Mouse (Mus musculus) forebrain, postnatal 0 days (tissue): Measurements from ENCODE around the gene Ttk. TPM values are rescaled to one million over a fixed set of nuclear protein-coding genes. Genes with fewer than 3 reads are reported as not detected.

Experiments
- ATAC-seq: fragments of 200-750 bp; cut with Nextera tagmentation; 2 replicates; pipeline ENCODE4 v1.8.0; 2017; ENCODE audit warnings: mild to moderate bottlenecking, moderate library complexity
- DNase-seq: peaks from one replicate; pipeline ENCODE4 v3.0.0-alpha.2; 2015
- H3K27ac ChIP-seq: fragments of 300-500 bp; sonication (generic); 2 replicates; pipeline ENCODE4 v1.5.1; 2014; ENCODE audit warnings: low read depth, mild to moderate bottlenecking, antibody characterized with exemption, low read length, moderate library complexity, mixed read lengths
- H3K27me3 ChIP-seq: fragments of 300-500 bp; sonication (generic); 2 replicates; pipeline ENCODE4 v1.6.1; 2014; ENCODE audit warnings: mild to moderate bottlenecking, low read length, mixed read lengths; ENCODE audit not compliant: insufficient read depth
- H3K36me3 ChIP-seq: fragments of 300-500 bp; sonication (generic); 2 replicates; pipeline ENCODE4 v1.6.1; 2014; ENCODE audit warnings: mild to moderate bottlenecking, moderate library complexity; ENCODE audit not compliant: insufficient read depth
- H3K4me1 ChIP-seq: fragments of 300-500 bp; sonication (generic); 2 replicates; pipeline ENCODE4 v1.6.1; 2014; ENCODE audit warnings: antibody characterized with exemption; ENCODE audit not compliant: insufficient read depth
- H3K4me2 ChIP-seq: fragments of 300-500 bp; sonication (generic); 2 replicates; pipeline ENCODE4 v1.6.1; 2014; ENCODE audit warnings: low read depth, mild to moderate bottlenecking, moderate library complexity
- H3K4me3 ChIP-seq: fragments of 300-500 bp; sonication (generic); 2 replicates; pipeline ENCODE4 v1.5.1; 2014; ENCODE audit warnings: low read depth, low read length, mixed read lengths
- H3K9ac ChIP-seq: fragments of 300-500 bp; sonication (generic); 2 replicates; pipeline ENCODE4 v1.6.1; 2014; ENCODE audit warnings: mild to moderate bottlenecking
- H3K9me3 ChIP-seq: fragments of 300-500 bp; sonication (generic); 2 replicates; pipeline ENCODE4 v1.6.1; 2016; ENCODE audit warnings: low read length
- CTCF ChIP-seq: sonication (generic); IDR thresholded peaks from 2 replicates; pipeline ENCODE4 v1.5.1; 2016; ENCODE audit warnings: antibody characterized with exemption, control low read depth, low read depth
- WGBS: fragments of 180-500 bp; shearing (Covaris S2); extraction: QIAGEN DNeasy Blood & Tissue Kit; methylation state at CpG from one replicate; pipeline ENCODE4 v1.1.7; 2014; 5-methylcytosine and 5-hydroxymethylcytosine counted together
- polyA plus RNA-seq: library from polyadenylated mRNA; unstranded; fragments of >200 nt; fragmentation: Nextera tagmentation; extraction: Ambion mirVana; gene quantifications from 2 replicates; pipeline ENCODE4 v1.2.1, GENCODE M21; 2015
- total RNA-seq: library from RNA; depleted of rRNA; stranded (reverse); fragments of >200 nt; gene quantifications from 2 replicates; pipeline ENCODE4 v1.2.3, GENCODE M21; 2014; rRNA removed

Gene Ttk
- total and polyA plus RNA-seq, 2 experiments from 2014 or later: 2.8 to 3.2 TPM

DNA sequence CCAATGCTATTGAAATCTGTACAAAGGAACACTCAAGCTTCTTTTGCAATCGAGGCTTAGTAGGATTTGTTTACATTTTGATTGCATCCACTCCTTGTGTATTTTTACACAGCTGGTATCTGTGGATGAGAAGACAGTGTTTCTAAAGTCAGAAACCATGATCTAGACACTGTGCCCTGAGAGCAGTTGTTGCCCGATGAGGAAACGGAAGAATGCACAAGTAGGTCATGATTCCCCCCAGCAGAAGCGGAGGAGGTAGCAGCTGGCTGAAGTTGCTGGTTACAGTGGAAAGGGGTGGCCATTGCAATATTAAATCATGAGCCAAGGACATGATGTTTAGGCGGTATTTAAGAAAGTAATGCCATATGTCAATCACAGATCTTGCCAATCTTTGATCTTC lies 53.7 kb downstream of the Ttk start:
- no peaks in the 10 kb centered on the region for H3K4me1 ChIP-seq
- H3K27me3 ChIP-seq: no peaks in the 10 kb centered on the region
- no peak overlapping the region for H3K9ac ChIP-seq
- 85% methylated on average over 5 of the region's 5 CpGs for WGBS
- H3K4me2 ChIP-seq: no peak overlapping the region
- H3K4me3 ChIP-seq: no peak overlapping the region
- no peak overlapping the region for H3K27ac ChIP-seq
- H3K36me3 ChIP-seq: no peaks in the 10 kb centered on the region
- no peak for TF ChIP-seq CTCF
- ATAC-seq (no peak), DNase-seq (no peak)
- H3K9me3 ChIP-seq: no peaks in the 10 kb centered on the region

DNA sequence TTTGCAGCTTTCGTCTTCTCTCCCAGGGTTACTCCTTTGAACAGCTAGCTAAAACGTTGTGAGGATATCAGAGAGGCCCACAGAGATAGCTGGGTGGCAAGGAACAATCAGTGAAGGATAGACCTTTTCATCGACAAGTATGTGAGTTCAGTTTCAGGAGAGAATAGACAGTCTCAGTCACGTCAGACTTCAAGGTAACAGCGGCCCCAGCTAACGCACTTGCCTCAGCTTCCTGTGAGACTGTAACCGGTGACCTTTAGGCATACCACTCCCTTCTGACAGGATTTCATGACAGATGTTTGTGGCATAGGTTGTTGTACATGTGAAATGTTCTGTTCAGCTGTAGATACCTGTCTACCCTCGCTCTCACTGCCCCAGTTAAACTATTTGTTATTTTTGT lies 58.6 kb downstream of the Ttk start:
- DNase-seq (no peak), ATAC-seq (no peak)
- Histone ChIP-seq H3K4me3 (no peak overlapping the region), H3K27ac (no peak overlapping the region), H3K4me1 (no peaks in the 10 kb centered on the region), H3K9ac (no peak overlapping the region), H3K9me3 (no peaks in the 10 kb centered on the region), H3K27me3 (no peaks in the 10 kb centered on the region), H3K36me3 (no peaks in the 10 kb centered on the region), H3K4me2 (no peak overlapping the region)
- WGBS: 77% methylated on average over 8 of the region's 8 CpGs
- no peak for TF ChIP-seq CTCF

DNA sequence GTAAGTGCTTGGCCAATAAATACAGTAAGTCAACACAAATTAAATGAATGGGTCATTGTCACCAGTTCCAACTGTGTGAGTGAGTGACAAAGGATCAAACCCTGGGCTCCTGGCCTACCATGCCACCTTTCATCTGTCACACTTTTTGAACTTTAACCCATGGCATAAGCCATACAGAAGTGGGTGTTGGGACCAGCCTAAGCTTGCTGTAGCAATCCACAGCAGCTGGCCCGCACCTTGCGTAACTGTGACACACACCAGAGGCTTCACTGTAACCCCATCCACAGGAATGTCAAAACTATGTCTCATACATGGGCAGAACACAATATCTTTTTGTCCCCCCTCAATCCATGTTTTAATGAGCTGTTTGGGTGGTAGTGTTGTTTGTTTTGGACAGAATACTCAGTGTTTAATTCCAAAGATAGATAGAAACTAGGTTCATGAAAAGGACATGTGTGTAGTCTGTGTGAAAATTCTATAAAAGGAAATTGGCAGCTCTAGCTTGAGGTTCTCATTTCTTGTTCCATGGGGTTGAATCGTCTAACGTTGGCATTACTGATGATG lies 59.4 kb downstream of the Ttk start:
- Histone ChIP-seq H3K4me1 (no peaks in the 10 kb centered on the region), H3K4me2 (no peak overlapping the region), H3K27ac (no peak overlapping the region), H3K9me3 (no peaks in the 10 kb centered on the region), H3K36me3 (no peaks in the 10 kb centered on the region), H3K27me3 (no peaks in the 10 kb centered on the region), H3K9ac (no peak overlapping the region), H3K4me3 (no peak overlapping the region)
- no peak for ATAC-seq
- no peak for DNase-seq
- 87% methylated on average over 4 of the region's 4 CpGs for WGBS
- TF ChIP-seq CTCF: no peak

DNA sequence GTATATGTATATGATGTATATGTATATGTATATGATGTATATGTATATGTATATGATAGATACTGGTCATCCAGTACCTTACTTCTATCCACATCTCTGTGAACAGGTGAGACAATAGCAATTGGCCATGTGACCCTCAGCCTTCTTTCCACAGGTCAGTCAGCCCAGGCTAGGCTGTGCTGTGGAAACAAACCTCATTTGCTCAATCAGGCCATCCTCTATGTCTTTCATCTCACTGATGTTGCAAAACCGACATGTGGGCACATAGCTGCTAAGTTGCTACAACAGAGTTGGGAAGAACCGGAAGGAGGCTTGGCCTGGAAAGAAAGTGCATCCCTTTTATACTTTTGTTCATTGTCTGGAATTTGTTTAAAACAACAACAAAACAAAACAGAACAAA lies 67.6 kb downstream of the Ttk start:
- H3K27me3 ChIP-seq: no peaks in the 10 kb centered on the region
- DNase-seq (no peak), ATAC-seq (no peak)
- no peak overlapping the region for H3K4me2 ChIP-seq
- H3K4me1 ChIP-seq: no peaks in the 10 kb centered on the region
- H3K4me3 ChIP-seq: no peak overlapping the region
- H3K9ac ChIP-seq: no peak overlapping the region
- 86% methylated on average over 2 of the region's 2 CpGs for WGBS
- TF ChIP-seq CTCF: no peak
- no peaks in the 10 kb centered on the region for H3K36me3 ChIP-seq
- H3K27ac ChIP-seq: no peak overlapping the region
- H3K9me3 ChIP-seq: no peaks in the 10 kb centered on the region

DNA sequence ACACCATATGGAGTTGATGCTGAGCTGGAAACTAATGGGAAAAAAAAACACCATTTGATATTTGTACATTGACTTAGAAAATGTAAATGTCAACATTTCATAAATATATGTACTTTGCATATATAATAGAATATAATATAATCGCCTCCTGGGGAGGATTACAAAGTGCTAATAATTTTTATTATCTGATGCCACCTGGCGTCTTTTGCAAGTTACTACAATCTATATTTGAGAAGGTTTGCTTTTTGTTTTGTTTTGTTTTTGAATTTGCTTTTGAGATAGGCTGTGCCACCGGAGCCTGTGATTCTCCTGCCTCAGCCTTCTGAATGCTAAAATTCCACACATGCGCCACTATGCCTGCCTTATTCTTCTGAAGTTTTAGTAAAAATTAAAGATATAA lies 71.3 kb downstream of the Ttk start:
- no peak overlapping the region for H3K9ac ChIP-seq
- H3K27ac ChIP-seq: no peak overlapping the region
- no peaks in the 10 kb centered on the region for H3K9me3 ChIP-seq
- WGBS: 73% methylated on average over 4 of the region's 4 CpGs
- TF ChIP-seq CTCF: no peak
- no peak for DNase-seq
- H3K4me1 ChIP-seq: no peaks in the 10 kb centered on the region
- no peak overlapping the region for H3K4me2 ChIP-seq
- no peak overlapping the region for H3K4me3 ChIP-seq
- H3K36me3 ChIP-seq: no peaks in the 10 kb centered on the region
- ATAC-seq: no peak
- no peaks in the 10 kb centered on the region for H3K27me3 ChIP-seq

DNA sequence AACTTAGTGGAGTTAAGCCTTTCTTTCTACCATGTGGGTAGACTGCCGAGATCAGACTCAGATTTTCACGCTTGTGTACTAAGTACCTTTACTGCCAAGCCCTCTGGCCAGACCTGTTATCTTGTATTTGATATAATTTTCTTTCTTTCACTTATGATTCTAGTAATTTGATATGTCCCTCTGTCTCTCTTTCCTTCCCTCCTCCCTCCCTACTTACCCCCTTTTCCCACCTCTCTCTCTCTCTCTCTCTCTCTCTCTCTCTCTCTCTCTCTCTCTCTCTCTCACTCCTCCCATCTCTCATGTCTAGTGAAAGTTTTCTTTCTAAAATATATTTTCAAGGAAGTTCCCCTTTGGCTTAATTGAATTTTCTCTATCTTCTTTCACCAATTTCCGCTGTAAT lies 72.5 kb downstream of the Ttk start:
- Histone ChIP-seq H3K9me3 (no peaks in the 10 kb centered on the region), H3K9ac (no peak overlapping the region), H3K36me3 (no peaks in the 10 kb centered on the region), H3K27me3 (no peaks in the 10 kb centered on the region), H3K4me2 (no peak overlapping the region), H3K4me3 (no peak overlapping the region), H3K27ac (no peak overlapping the region), H3K4me1 (no peaks in the 10 kb centered on the region)
- 87% methylated on average over 3 of the region's 3 CpGs for WGBS
- ATAC-seq (no peak), DNase-seq (no peak)
- TF ChIP-seq CTCF: no peak

DNA sequence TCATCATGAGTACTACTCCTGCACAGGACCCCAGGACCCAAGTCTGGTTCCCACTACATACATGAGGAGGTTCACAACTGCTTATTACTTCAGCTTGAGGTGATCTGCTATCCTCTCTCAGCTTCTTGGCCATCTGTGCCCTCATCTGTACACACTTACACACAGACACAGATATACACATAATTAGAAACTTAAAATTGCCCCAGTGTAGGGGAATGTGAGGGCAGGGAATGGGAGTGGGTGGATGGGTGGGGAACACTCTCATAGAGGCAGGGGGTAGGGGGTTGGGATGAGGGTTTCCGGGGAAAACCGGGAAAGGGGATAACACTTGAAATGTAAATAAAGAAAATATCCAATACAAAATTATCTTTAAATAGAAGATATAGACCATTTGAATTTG lies 75.3 kb downstream of the Ttk start:
- Histone ChIP-seq H3K9ac (no peak overlapping the region), H3K4me3 (no peak overlapping the region), H3K36me3 (no peaks in the 10 kb centered on the region), H3K4me2 (no peak overlapping the region), H3K9me3 (no peaks in the 10 kb centered on the region), H3K27me3 (no peaks in the 10 kb centered on the region), H3K4me1 (no peaks in the 10 kb centered on the region), H3K27ac (no peak overlapping the region)
- TF ChIP-seq CTCF: no peak
- 92% methylated on average over 2 of the region's 2 CpGs for WGBS
- no peak for DNase-seq
- ATAC-seq: no peak

DNA sequence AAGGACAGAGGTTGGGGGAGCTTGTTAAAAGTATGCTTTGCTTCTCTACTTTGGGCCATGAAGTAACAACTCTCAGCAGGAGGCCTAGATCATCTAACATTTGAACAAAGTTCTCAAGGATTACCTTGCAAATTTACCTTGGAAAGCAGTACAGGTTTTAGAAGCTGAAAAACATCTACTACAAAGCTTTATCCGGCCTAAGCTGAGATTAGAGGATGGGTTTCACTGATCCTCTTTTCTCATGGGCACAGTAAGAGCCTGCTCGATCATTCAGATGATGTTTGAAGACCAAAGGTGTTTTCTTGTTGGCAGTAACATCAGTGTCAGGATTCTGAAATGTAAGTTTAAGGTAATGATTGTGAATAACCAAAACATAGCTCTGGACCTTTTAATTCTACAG lies 76.4 kb downstream of the Ttk start:
- 78% methylated on average over 2 of the region's 2 CpGs for WGBS
- TF ChIP-seq CTCF: no peak
- Histone ChIP-seq H3K9me3 (no peaks in the 10 kb centered on the region), H3K4me2 (no peak overlapping the region), H3K27me3 (no peaks in the 10 kb centered on the region), H3K4me1 (no peaks in the 10 kb centered on the region), H3K36me3 (no peaks in the 10 kb centered on the region), H3K9ac (no peak overlapping the region), H3K4me3 (no peak overlapping the region), H3K27ac (no peak overlapping the region)
- DNase-seq: no peak
- ATAC-seq: no peak

Other genes starting within 250 kb of the Ttk start
- gene Elovl4, start 28.4 kb upstream of the Ttk start, total RNA-seq: 57.8 and 75.6 TPM in 2 replicates
- 112 and 123 TPM in 2 replicates for gene Elovl4, start 28.4 kb upstream of the Ttk start, polyA plus RNA-seq
- 14.2 and 18.3 TPM in 2 replicates for gene Bckdhb, start 90.5 kb downstream of the Ttk start, total RNA-seq
- 33.5 and 34.8 TPM in 2 replicates for gene Bckdhb, start 90.5 kb downstream of the Ttk start, polyA plus RNA-seq